Mouse (Mus musculus): ENCODE results near the gene St6gal1.

DNA sequence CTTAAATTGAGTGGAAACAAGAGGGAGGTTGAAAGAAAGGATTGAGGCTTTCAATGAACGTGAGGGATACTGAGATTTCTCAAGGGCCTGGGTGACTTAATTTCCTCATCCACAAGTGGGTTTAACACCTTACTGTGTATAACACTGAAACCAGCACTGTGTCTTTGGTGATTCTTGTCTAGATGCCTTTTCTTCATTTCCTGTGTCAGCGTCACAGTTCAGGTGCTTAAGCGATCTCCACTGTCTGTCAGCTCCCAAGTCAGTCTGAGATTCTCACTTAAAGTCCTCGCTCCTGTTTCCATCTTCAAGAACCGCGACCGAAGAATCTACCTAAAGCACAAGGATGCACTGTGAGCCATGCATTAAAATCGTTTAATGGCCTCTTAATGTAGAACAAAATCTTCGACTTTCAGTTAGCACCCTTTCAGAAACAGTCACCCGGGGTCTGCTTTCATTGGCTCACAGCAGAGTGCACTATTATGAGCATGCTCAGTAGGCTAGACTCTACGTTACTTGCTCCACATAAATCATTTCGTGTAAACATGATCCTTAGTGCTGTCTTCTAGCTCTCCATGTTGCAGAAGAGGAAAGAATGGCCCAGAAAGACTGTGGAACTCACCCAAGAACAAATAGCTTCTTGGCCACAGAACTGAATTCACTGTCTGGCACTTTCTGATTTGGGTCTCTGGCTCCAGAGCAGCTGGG lies 1.2 kb upstream of the St6gal1 start:
- TF ChIP-seq TAL1 (IDR thresholded peaks at IDR 0.05; ENCODE audit: low read length) (no peak), GATA1 (IDR thresholded peaks at IDR 0.05; ENCODE audit: low read length) (no peak)

Measured in erythroblast, embryonic 14.5 days (primary cell).